ENCODE assay signal across 8 mouse cellular contexts in the genomic region with DNA sequence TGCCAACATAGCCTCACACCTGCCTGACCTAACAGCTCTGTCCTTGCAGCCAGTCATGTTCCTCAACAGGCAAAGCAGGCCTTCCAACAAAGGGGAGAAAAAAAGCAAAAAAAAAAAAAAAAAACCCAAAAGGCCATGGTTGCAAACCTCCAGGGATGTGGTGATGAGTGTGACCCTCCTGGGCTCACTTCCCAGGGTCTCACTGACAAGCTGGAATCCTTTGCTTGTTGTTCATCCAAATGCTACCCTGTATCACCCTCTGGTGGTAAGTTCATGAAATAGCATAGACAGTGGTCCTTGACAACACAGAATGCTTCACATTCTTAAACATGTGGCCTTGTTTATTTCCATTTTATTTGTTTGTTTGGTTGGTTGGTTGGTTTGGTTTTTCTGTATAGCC.
A peak's percentile ranks its signal among the peaks of the same experiment; 100 is the strongest.
DNase-seq lines count a peak whose midpoint lies in the region; ATAC-seq lines count a peak whose summit lies in the region.

No protein-coding gene starts in this region.

- ATAC-seq in CD4-positive, CD25-positive, alpha-beta regulatory T cell, adult 4 months, result no peak
- peak; percentile 63 for ATAC-seq in megakaryocyte progenitor cell, adult 5-6 weeks (replicated peaks; ENCODE audit: poor library complexity)

- intact Hi-C loops in left cerebral cortex, postnatal 4 days (cut with DNase I), result loop anchor here (2.0 kb wide), 1 partner anchor 282 kb away; a partner anchor contains a TSS

- DNase-seq in CD4-positive, CD25-positive, alpha-beta regulatory T cell, adult 2 months (ENCODE audit: low read depth, low spot score), result peak; percentile 10
- DNase-seq in left cerebral cortex, postnatal 4 days, result peak; percentile 58
- no peak for DNase-seq in left cerebral cortex, adult 8-10 months (ENCODE audit: low spot score in 2 of 2)
- DNase-seq in embryo, embryonic 9.5 days (ENCODE audit: extremely low spot score), result peak; percentile 25
- no peak for DNase-seq in spleen, postnatal 14 days (ENCODE audit: low spot score in 2 of 2)
- DNase-seq in c-Kit-positive CD71-positive TER-119-positive erythroid progenitor cells, embryonic 14.5 days (ENCODE audit: low spot score), result no peak

Comparison
In these comparisons a context has a peak if more than half of its experiments do, and no peak if none do; other contexts are left out.
1. DNase-seq: peak in CD4-positive, CD25-positive, alpha-beta regulatory T cell, adult 2 months (single experiment), left cerebral cortex, postnatal 4 days (single experiment) and embryo, embryonic 9.5 days (single experiment); none in left cerebral cortex, adult 8-10 months (0 of 2), spleen, postnatal 14 days (0 of 2) and c-Kit-positive CD71-positive TER-119-positive erythroid progenitor cells, embryonic 14.5 days (single experiment).